Mouse (Mus musculus): ENCODE measurements around the gene Chst11. TPM values are rescaled to one million over a fixed set of nuclear protein-coding genes. Genes with fewer than 3 reads are reported as not detected.
A peak's percentile ranks its signal among the peaks of the same experiment; 100 is the strongest.

Gene Chst11
- polyA plus RNA-seq, 1 experiment from 2014 or later, result 3.2 TPM

DNA sequence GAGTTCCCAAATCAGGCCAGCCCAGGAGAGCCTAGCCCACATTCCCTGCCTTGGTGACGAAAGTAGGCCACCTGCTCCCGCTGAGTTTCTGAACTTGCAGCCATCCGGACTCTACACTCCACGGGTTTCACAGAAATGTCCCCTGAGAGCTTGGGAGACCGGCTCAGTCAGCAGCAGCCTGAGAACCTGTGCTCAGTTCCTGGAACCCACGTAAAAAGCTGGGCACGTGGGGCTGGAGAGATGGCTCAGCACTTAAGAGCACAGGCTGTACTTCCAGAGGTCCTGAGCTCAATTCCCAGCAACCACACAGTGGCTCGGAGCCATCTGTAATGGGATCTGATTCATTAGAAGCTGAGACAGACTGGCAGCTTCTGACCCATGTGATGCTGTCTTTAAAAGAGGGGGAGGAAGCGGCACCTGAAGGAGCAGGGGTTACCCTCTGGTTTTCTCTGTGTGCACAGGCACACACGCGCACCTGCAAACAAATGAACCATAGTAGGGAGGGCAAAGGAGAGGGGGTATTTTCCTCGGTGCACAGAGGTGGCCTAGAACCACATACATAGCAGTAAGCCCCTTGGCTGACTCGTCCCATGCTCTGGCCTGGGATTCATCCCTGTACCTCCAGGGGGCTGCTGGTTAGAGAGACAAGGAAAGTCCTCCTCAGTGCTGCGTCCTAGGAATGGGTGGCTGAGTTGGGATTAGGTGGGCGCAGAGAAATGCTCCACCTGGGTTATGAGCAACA is 196.7 kb downstream of the Chst11 start:
- Histone ChIP-seq H3K4me2 (ENCODE audit: low read length) (no peak overlapping the region), H3K36me3 (ENCODE audit: control insufficient read depth, insufficient read depth, low read length) (no peaks in the 10 kb centered on the region), H3K27ac (ENCODE audit: low read length) (no peak overlapping the region), H3K9me3 (replicated peaks; ENCODE audit: control insufficient read depth, low read length, poor library complexity, severe bottlenecking) (no peaks in the 10 kb centered on the region; the same call in 1 of the 2 replicates), H3K4me1 (ENCODE audit: control insufficient read depth, insufficient read depth, low read length) (peaks cover 16% of the 10 kb centered on the region), H3K27me3 (ENCODE audit: control insufficient read depth, insufficient read depth, low read depth, low read length) (no peaks in the 10 kb centered on the region), H3K9ac (ENCODE audit: low read depth, low read length) (no peak overlapping the region), H3K4me3 (ENCODE audit: low read depth, low read length) (no peak overlapping the region)
- WGBS, result 58% methylated on average over 15 of the region's 15 CpGs
- no peak for ATAC-seq

DNA sequence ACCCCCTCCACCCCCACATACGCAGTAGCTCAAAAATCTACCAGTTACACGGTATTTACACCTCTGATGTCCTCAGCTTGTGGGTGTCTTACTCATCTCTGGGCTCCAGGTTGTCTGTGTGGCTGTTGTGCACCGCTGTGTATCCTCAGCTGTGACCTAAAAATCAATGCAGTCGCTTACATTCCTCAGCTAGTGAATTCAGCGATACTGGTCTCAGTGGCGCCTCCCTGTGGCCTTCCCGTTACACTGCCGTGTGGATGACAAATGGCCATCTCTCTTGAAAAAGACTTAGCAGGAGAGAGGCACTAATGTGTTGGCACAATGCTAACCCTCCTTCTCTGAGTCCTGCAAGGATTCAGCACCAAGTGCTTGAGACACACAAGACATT is 197.3 kb downstream of the Chst11 start:
- WGBS, result 25% methylated on average over 8 of the region's 8 CpGs
- H3K4me2 ChIP-seq (ENCODE audit: low read length), result no peak overlapping the region
- ATAC-seq, result no peak
- no peaks in the 10 kb centered on the region; the same call in 1 of the 2 replicates for H3K9me3 ChIP-seq (replicated peaks; ENCODE audit: control insufficient read depth, low read length, poor library complexity, severe bottlenecking)
- peaks cover 16% of the 10 kb centered on the region for H3K4me1 ChIP-seq (ENCODE audit: control insufficient read depth, insufficient read depth, low read length)
- no peak overlapping the region for H3K4me3 ChIP-seq (ENCODE audit: low read depth, low read length)
- H3K36me3 ChIP-seq (ENCODE audit: control insufficient read depth, insufficient read depth, low read length), result no peaks in the 10 kb centered on the region
- H3K27ac ChIP-seq (ENCODE audit: low read length), result no peak overlapping the region
- no peak overlapping the region for H3K9ac ChIP-seq (ENCODE audit: low read depth, low read length)
- H3K27me3 ChIP-seq (ENCODE audit: control insufficient read depth, insufficient read depth, low read depth, low read length), result no peaks in the 10 kb centered on the region

DNA sequence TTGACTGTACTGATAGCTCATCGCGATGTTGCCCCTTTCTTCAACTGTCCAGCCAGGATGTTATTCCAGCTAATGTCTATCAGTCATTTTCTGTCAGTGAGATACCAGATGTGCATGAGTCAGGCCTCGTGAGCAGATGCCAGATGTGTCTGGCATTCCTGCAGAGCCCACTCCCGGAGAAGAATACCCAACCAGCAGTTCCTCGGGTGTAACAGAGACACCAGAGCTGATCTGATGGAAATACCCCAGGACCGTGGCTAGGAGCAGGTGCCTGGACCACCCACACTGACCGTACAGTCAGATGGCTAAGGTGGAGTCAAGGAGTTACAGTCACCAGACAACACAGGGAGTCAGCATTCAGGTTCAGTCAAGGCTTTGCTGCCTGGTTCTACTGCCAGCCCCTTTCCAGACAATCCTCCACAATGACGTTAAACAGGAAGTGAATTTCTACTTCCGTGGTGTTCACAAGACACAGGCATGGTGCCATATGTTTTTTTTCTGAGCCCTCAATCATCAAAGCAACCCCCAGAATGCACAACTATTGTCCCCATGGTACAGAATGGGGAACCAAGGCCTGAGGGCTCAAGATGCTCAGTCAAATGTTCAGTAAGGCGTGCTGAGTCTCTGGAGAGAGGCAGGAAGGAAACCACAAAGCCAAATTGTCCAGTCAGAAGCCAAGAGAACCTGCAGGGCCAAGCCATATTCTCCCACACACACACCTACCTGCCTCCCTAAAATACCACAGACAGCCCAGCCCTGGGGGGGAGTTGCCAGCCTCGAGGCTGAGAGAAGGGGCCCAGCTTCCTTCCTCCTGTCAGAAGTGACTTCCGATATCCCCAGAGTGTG is 198.6 kb downstream of the Chst11 start:
- Histone ChIP-seq H3K4me2 (ENCODE audit: low read length) (no peak overlapping the region), H3K27ac (ENCODE audit: low read length) (no peak overlapping the region), H3K4me3 (ENCODE audit: low read depth, low read length) (no peak overlapping the region), H3K4me1 (ENCODE audit: control insufficient read depth, insufficient read depth, low read length) (peaks cover 16% of the 10 kb centered on the region), H3K9ac (ENCODE audit: low read depth, low read length) (no peak overlapping the region), H3K27me3 (ENCODE audit: control insufficient read depth, insufficient read depth, low read depth, low read length) (no peaks in the 10 kb centered on the region), H3K9me3 (replicated peaks; ENCODE audit: control insufficient read depth, low read length, poor library complexity, severe bottlenecking) (no peaks in the 10 kb centered on the region; the same call in 1 of the 2 replicates), H3K36me3 (ENCODE audit: control insufficient read depth, insufficient read depth, low read length) (no peaks in the 10 kb centered on the region)
- 71% methylated on average over 12 of the region's 12 CpGs for WGBS
- ATAC-seq, result 0 out of 2 replicates have a peak, but pooled peaks have one; percentile 5

DNA sequence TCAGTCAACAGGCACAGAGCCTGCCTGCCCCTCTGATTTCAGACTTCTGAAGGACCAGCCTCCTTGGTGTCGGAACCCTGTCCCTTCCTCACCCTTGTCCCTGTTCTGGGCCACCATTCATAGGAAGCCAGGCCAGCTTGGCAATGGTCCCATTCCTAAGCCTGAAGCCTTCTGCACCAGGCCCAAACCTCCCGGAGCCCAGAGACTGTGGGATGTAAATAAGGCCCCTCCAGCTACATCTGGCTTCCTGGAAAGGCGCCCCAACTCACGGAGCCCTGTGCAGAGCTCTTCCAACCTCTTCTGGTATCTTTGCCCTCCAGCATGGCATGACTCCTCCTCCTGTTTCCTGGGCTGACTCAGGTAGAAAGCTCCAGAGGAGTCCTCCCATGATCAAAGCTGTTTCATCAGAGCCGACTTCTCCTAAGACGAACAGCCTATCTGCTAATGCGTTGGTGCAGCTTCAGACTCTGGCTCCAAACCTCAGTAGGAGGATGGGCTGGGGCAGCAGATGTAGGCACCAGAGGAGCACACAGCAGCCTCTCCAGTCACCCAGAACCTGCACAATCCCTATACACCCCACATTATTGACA is 199.3 kb downstream of the Chst11 start:
- peak overlapping the region; percentile 5; the same call in 1 of the 2 replicates for H3K27ac ChIP-seq (ENCODE audit: low read length)
- H3K4me1 ChIP-seq (ENCODE audit: control insufficient read depth, insufficient read depth, low read length), result peaks cover 16% of the 10 kb centered on the region
- WGBS, result 44% methylated on average over 7 of the region's 7 CpGs
- no peaks in the 10 kb centered on the region; the same call in 1 of the 2 replicates for H3K9me3 ChIP-seq (replicated peaks; ENCODE audit: control insufficient read depth, low read length, poor library complexity, severe bottlenecking)
- H3K36me3 ChIP-seq (ENCODE audit: control insufficient read depth, insufficient read depth, low read length), result no peaks in the 10 kb centered on the region
- peak; percentile 46; the same call in 1 of the 2 replicates for ATAC-seq
- H3K9ac ChIP-seq (ENCODE audit: low read depth, low read length), result no peak overlapping the region
- H3K27me3 ChIP-seq (ENCODE audit: control insufficient read depth, insufficient read depth, low read depth, low read length), result no peaks in the 10 kb centered on the region
- H3K4me2 ChIP-seq (ENCODE audit: low read length), result no peak overlapping the region
- no peak overlapping the region for H3K4me3 ChIP-seq (ENCODE audit: low read depth, low read length)

DNA sequence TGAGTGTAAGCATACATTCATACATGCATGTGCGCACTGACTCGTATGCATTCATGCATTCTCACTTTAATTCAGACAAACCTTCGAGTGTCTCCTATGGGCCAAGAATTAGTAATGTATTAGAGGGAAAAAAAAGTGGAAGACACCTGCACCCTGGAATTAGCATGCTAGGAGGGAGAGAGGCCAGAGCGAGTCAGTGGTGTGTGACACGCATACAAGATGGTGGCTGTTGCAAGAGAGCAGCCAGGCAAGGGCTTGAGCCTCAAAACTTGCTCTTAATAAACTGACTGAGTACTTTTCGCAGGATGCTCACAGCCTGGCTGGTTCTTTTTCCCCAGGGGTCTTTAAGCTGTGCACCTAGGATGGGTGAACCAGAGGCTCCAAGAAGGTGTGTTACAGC is 199.8 kb downstream of the Chst11 start:
- H3K27ac ChIP-seq (ENCODE audit: low read length), result peak overlapping the region; percentile 5; the same call in 1 of the 2 replicates

DNA sequence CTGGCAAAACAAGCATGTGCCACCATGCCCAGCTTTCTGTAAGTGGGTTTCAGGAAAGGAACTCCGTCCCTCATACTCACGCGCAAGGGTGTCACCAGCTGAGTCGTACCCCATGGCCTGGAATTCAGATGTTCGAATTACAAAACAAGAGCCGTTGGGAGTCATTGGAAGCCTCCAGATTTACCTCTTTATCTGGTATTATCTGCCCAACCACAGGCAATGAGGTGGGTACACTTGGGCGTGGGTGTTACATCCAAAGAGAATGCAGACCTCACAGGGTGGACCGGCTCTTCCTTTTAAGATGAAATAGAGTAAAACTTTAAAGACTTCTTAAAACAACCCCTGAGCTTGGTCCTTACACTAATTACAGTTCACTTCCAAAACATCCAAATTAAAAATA is 200.9 kb downstream of the Chst11 start:
- WGBS, result 88% methylated on average over 8 of the region's 8 CpGs
- Histone ChIP-seq H3K27ac (ENCODE audit: low read length) (no peak overlapping the region), H3K36me3 (ENCODE audit: control insufficient read depth, insufficient read depth, low read length) (no peaks in the 10 kb centered on the region), H3K9ac (ENCODE audit: low read depth, low read length) (no peak overlapping the region), H3K4me3 (ENCODE audit: low read depth, low read length) (no peak overlapping the region), H3K9me3 (replicated peaks; ENCODE audit: control insufficient read depth, low read length, poor library complexity, severe bottlenecking) (no peaks in the 10 kb centered on the region), H3K4me2 (ENCODE audit: low read length) (no peak overlapping the region), H3K27me3 (ENCODE audit: control insufficient read depth, insufficient read depth, low read depth, low read length) (no peaks in the 10 kb centered on the region), H3K4me1 (ENCODE audit: control insufficient read depth, insufficient read depth, low read length) (peaks cover 16% of the 10 kb centered on the region)
- ATAC-seq, result no peak

More for the DNA sequence above, 199.8 kb downstream of the Chst11 start:
- no peaks in the 10 kb centered on the region for H3K27me3 ChIP-seq (ENCODE audit: control insufficient read depth, insufficient read depth, low read depth, low read length)
- ATAC-seq, result 0 out of 2 replicates have a peak, but pooled peaks have one; percentile 8
- no peaks in the 10 kb centered on the region for H3K9me3 ChIP-seq (replicated peaks; ENCODE audit: control insufficient read depth, low read length, poor library complexity, severe bottlenecking)
- H3K9ac ChIP-seq (ENCODE audit: low read depth, low read length), result no peak overlapping the region
- no peaks in the 10 kb centered on the region for H3K36me3 ChIP-seq (ENCODE audit: control insufficient read depth, insufficient read depth, low read length)
- 66% methylated on average over 6 of the region's 6 CpGs for WGBS
- H3K4me1 ChIP-seq (ENCODE audit: control insufficient read depth, insufficient read depth, low read length), result peaks cover 16% of the 10 kb centered on the region
- H3K4me3 ChIP-seq (ENCODE audit: low read depth, low read length), result no peak overlapping the region
- H3K4me2 ChIP-seq (ENCODE audit: low read length), result no peak overlapping the region

DNA sequence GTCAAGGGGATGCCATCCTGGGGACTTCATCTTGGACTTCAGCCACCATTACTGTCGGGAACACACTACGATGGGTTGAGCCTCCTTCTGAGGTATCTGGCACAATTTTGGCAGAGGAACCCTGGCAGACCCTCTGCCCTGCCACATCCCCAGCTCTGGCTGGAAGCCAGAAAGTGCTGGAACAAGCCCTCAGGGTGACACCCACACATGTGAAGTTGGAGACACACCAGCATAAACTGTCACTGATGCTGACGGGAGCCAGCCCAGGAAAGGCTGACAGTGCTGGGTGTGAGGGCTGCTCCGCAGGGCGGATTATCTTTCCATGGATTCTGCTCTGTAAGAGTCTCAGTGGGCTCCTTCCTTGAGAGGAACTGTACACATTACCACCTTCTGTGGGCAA is 201.7 kb downstream of the Chst11 start:
- Histone ChIP-seq H3K4me3 (ENCODE audit: low read depth, low read length) (no peak overlapping the region), H3K27ac (ENCODE audit: low read length) (no peak overlapping the region), H3K9ac (ENCODE audit: low read depth, low read length) (no peak overlapping the region), H3K27me3 (ENCODE audit: control insufficient read depth, insufficient read depth, low read depth, low read length) (no peaks in the 10 kb centered on the region), H3K4me1 (ENCODE audit: control insufficient read depth, insufficient read depth, low read length) (peaks cover 15% of the 10 kb centered on the region), H3K9me3 (replicated peaks; ENCODE audit: control insufficient read depth, low read length, poor library complexity, severe bottlenecking) (no peaks in the 10 kb centered on the region), H3K4me2 (ENCODE audit: low read length) (no peak overlapping the region), H3K36me3 (ENCODE audit: control insufficient read depth, insufficient read depth, low read length) (no peaks in the 10 kb centered on the region)
- no peak for ATAC-seq
- WGBS, result 78% methylated on average over 5 of the region's 5 CpGs

DNA sequence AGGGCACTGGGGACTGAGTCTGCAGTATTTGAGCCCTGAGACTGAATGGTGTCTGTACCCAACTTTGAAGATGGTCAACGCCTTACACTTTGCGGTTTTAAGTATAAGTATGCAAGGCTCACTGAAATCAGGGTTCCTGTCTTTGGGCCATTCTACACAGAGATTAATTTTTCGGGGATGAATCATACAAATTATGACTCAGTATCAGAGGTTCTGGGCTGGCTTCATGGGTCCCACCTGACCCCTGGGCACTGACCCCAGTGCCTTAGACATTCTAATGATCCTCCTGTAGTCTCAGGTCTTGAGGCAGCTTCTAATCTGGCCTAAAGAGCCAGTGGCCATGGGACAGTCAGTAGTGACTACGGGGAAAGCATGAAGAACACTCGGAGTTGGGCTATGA is 203.8 kb downstream of the Chst11 start:
- H3K4me2 ChIP-seq (ENCODE audit: low read length), result no peak overlapping the region
- no peak for ATAC-seq
- WGBS, result 97% methylated on average over 5 of the region's 5 CpGs
- H3K4me1 ChIP-seq (ENCODE audit: control insufficient read depth, insufficient read depth, low read length), result peaks cover 10% of the 10 kb centered on the region
- no peak overlapping the region for H3K4me3 ChIP-seq (ENCODE audit: low read depth, low read length)
- no peak overlapping the region for H3K9ac ChIP-seq (ENCODE audit: low read depth, low read length)
- no peak overlapping the region for H3K27ac ChIP-seq (ENCODE audit: low read length)
- H3K27me3 ChIP-seq (ENCODE audit: control insufficient read depth, insufficient read depth, low read depth, low read length), result no peaks in the 10 kb centered on the region
- no peaks in the 10 kb centered on the region for H3K9me3 ChIP-seq (replicated peaks; ENCODE audit: control insufficient read depth, low read length, poor library complexity, severe bottlenecking)
- no peaks in the 10 kb centered on the region for H3K36me3 ChIP-seq (ENCODE audit: control insufficient read depth, insufficient read depth, low read length)

Data from midbrain, embryonic 16.5 days (tissue).